Comparison of ENCODE assay signal across 27 mouse cellular contexts in genomic region chr16:92246974-92247373, GRCm38 (mm10). TPM values are rescaled to one million over a fixed set of nuclear protein-coding genes. Genes with fewer than 3 reads are reported as not detected.
"Had no signal": no experiment of that assay in that cellular context is flagged by ENCODE, and none has a peak within 500 bp of the region (broad histone marks: within the 10 kb centered on the region; RNA-seq: fewer than 3 reads in every experiment).

No protein-coding gene starts in this region.

- H3K27ac ChIP-seq: heart, adult 2 months; hindbrain, embryonic 10.5 days; hindbrain, embryonic 12.5 days; hindbrain, embryonic 14.5 days; intestine, embryonic 15.5 days; layer of hippocampus, adult 2 months; limb, embryonic 13.5 days; limb, embryonic 15.5 days; liver, embryonic 12.5 days had no signal

- ATAC-seq: hindbrain, embryonic 16.5 days; inflammation-experienced regulatory T-cells, adult 6 months; intestine, embryonic 15.5 days; intestine, postnatal 0 days; liver, embryonic 12.5 days had no signal

- H3K9ac ChIP-seq: hindbrain, embryonic 12.5 days; hindbrain, embryonic 14.5 days; intestine, embryonic 15.5 days; limb, embryonic 13.5 days; limb, embryonic 15.5 days; liver, embryonic 12.5 days had no signal

- H3K4me3 ChIP-seq: heart, adult 2 months; hindbrain, embryonic 10.5 days; hindbrain, embryonic 12.5 days; intestine, embryonic 15.5 days; layer of hippocampus, adult 2 months; limb, embryonic 13.5 days; limb, embryonic 15.5 days; liver, embryonic 12.5 days had no signal

- H3K36me3 ChIP-seq: hindbrain, embryonic 10.5 days; hindbrain, embryonic 12.5 days; intestine, embryonic 15.5 days; limb, embryonic 13.5 days; limb, embryonic 15.5 days; liver, embryonic 12.5 days had no signal

- H3K4me1 ChIP-seq: hindbrain, embryonic 12.5 days; limb, embryonic 13.5 days; liver, embryonic 12.5 days had no signal

- H3K9me3 ChIP-seq: hindbrain, embryonic 10.5 days; hindbrain, embryonic 12.5 days; intestine, embryonic 15.5 days; limb, embryonic 13.5 days; limb, embryonic 15.5 days; liver, embryonic 12.5 days had no signal

- DNase-seq: gastrocnemius, postnatal 14 days; gastrocnemius, postnatal 36 days; heart, adult 11 months; heart, adult 2 months; heart, postnatal 10 days; heart, postnatal 4 days; kidney, adult 18-20 months; kidney, adult 8-10 months; kidney, postnatal 10 days; kidney, postnatal 25 days; kidney, postnatal 4 days; layer of hippocampus, postnatal 36 days; left cerebral cortex, postnatal 4 days had no signal

- H3K4me2 ChIP-seq: hindbrain, embryonic 12.5 days; hindbrain, embryonic 14.5 days; intestine, embryonic 15.5 days; limb, embryonic 13.5 days; limb, embryonic 15.5 days; liver, embryonic 12.5 days had no signal

- H3K27me3 ChIP-seq: hindbrain, embryonic 12.5 days; intestine, embryonic 15.5 days; limb, embryonic 13.5 days; limb, embryonic 15.5 days had no signal

RNA-seq across cellular contexts. Expression of gene Kcne2, which starts 45.2 kb away (rescaled TPM):
- polyA plus RNA-seq: gonadal fat pad, adult 2 months; heart, adult 2 months; inflammation-experienced regulatory T-cells, adult 6 months; intestine, embryonic 15.5 days; kidney, embryonic 14.5 days; liver, adult 2 months; liver, embryonic 12.5 days had no signal
